Mouse (Mus musculus): ENCODE data around the gene Grm7.

DNA sequence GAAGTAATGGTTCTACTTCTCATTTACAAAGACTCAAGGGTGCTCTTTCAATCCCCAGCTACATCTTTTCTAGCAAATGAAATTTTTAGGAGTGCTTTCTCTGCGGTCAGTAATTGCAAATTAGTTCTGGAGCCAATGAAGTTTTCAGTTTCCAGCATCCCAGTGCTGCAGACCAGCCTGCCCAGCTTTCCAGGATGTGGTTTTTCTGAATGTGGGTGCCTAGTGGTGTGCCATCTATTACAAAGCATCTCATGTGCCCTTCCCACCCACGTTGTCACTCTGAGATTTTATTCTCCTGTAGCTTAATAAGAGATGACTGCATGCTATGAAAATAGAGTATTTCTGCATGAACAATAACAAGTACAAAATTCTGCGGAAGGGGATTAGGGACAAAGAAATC lies 612.9 kb downstream of the Grm7 start:
- TF ChIP-seq CTCF (conservative IDR thresholded peaks at IDR 0.05; ENCODE audit: low read length) (no peak), NANOG (IDR thresholded peaks at IDR 0.05; ENCODE audit: borderline replicate concordance, low read length) (no peak)
